Mouse (Mus musculus) embryonic fibroblast, embryonic 13.5 days (primary cell): Measurements from ENCODE around the gene Ano6.

Experiments used
- CTCF ChIP-seq: IDR thresholded peaks from 2 replicates; pipeline ENCODE4 v1.5.1; 2011; ENCODE audit warnings: mild to moderate bottlenecking, control low read depth, low read length, moderate library complexity, borderline replicate concordance; ENCODE audit not compliant: insufficient read depth
- POLR2A ChIP-seq: IDR thresholded peaks from 2 replicates; pipeline ENCODE4 v1.6.1; 2011; ENCODE audit warnings: low read depth, mild to moderate bottlenecking, control low read depth, low read length, moderate library complexity

- TF ChIP-seq POLR2A (no peak), CTCF (no peak)
Measured at GRCm38 (mm10) chr15:95758696-95759434, 31.8 kb upstream of the Ano6 start.
